Mouse (Mus musculus) midbrain, embryonic 10.5 days (tissue): ENCODE data around the gene Cd37. TPM values are rescaled to one million over a fixed set of nuclear protein-coding genes. Genes with fewer than 3 reads are reported as not detected.

ENCODE experiments used
- DNase-seq: peaks from one replicate; pipeline ENCODE4 v3.0.0-alpha.2; 2017; ENCODE audit warnings: low spot score
- H3K27ac ChIP-seq: fragments of 300-500 bp; sonication (generic); replicated peaks from 2 replicates; pipeline ENCODE4 v1.5.1; 2016; ENCODE audit warnings: mild to moderate bottlenecking
- H3K27me3 ChIP-seq: fragments of 300-500 bp; sonication (generic); 2 replicates; pipeline ENCODE4 v1.6.1; 2016; ENCODE audit warnings: low read depth, mild to moderate bottlenecking; ENCODE audit not compliant: poor library complexity, severe bottlenecking
- H3K36me3 ChIP-seq: fragments of 300-500 bp; sonication (generic); 2 replicates; pipeline ENCODE4 v1.6.1; 2016; ENCODE audit warnings: mild to moderate bottlenecking, moderate library complexity
- H3K4me1 ChIP-seq: fragments of 300-500 bp; sonication (generic); 2 replicates; pipeline ENCODE4 v1.6.1; 2016
- H3K4me3 ChIP-seq: fragments of 300-500 bp; sonication (generic); 2 replicates; pipeline ENCODE4 v1.5.1; 2016; ENCODE audit warnings: mild to moderate bottlenecking, moderate library complexity
- H3K9me3 ChIP-seq: fragments of 300-500 bp; sonication (generic); replicated peaks from 2 replicates; pipeline ENCODE4 v1.6.1; 2016; ENCODE audit warnings: mild to moderate bottlenecking
- WGBS: fragments of 180-500 bp; shearing (Covaris S2); methylation state at CpG from one replicate; pipeline ENCODE4 v1.1.7; 2016; 5-methylcytosine and 5-hydroxymethylcytosine counted together
- polyA plus RNA-seq: library from polyadenylated mRNA; unstranded; fragments of >200 nt; fragmentation: Nextera tagmentation; extraction: Ambion mirVana; gene quantifications from 2 replicates; pipeline ENCODE4 v1.2.1, GENCODE M21; 2016

Cd37 gene
- polyA plus RNA-seq, 1 experiment from 2014 or later: 0.43 TPM

DNA sequence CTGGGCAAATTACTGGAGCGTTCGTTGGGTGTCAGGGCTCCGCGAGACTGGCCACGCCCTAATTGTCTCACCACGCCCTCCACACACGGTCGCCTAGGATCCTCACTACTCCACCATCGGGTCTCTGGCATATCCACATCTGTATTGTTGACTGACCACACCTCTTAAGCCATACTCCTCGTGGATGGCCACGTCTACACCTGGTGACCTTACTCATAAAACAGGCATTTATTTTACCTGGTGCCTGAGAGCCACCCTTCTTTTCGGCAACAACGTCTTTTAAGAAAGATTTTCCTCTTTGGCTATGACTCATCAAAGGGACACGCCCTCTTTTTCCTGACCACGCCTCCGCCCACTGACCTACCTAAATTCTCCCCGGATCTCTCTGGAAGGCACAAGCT lies 27.1 kb downstream of the Cd37 start, which contains the start of gene Dkkl1:
TSS of gene Dkkl1 (minus strand) at position 297 of the 401 bp plus-strand sequence.
- 10% methylated on average over 17 of the region's 17 CpGs for WGBS
- Histone ChIP-seq H3K9me3 (no peaks in the 10 kb centered on the region; the same call in 1 of the 2 replicates), H3K36me3 (no peaks in the 10 kb centered on the region), H3K27ac (no peak within 1 kb of the TSS), H3K27me3 (peaks cover 51% of the 10 kb centered on the region), H3K4me3 (peak within 1 kb of the TSS; percentile 20), H3K4me1 (peaks cover 26% of the 10 kb centered on the region)
- no peak for DNase-seq

DNA sequence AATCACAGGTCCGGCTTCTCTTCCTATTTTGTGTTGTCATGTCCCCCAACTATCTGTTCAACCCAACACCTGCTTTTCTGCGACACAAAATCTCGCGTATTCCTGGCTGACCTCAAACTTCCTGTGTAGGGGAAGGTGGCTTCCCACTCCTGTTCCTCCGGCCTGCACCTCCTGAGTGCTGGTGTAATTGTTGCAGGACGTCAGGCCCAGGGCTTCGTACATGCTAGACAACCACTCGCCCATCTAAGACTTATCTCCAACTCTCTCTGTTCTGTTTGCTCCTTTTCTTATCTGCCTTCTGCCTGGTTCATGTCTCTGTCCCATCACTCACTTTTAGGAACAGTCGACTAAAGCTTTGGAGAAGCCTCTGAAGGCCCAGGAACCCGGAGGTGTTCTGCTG lies 27.8 kb downstream of the Cd37 start:
- Histone ChIP-seq H3K4me1 (peaks cover 21% of the 10 kb centered on the region), H3K27me3 (peaks cover 51% of the 10 kb centered on the region), H3K27ac (no peak overlapping the region), H3K36me3 (no peaks in the 10 kb centered on the region), H3K4me3 (no peak overlapping the region), H3K9me3 (no peaks in the 10 kb centered on the region; the same call in 1 of the 2 replicates)
- 79% methylated on average over 10 of the region's 10 CpGs for WGBS
- no peak for DNase-seq

DNA sequence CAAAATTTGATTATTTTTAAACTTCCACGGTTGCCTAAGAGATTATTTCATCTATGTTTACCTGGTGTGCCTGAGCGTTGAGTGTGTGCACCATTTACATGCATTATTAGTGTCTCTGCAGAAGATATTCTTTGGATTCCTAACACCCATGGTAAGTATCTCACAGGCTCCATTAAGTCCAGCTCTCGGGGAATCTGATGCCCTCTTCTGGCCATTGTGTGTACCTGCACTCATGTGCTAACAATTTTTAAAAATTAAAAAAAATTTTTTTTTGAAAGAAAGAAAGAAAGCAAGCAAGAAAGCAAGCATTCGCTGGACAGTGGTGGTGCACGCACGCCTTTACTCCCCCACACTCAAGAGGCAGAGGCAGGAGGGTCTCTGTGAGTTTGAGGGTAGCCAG lies 30.7 kb downstream of the Cd37 start:
- 77% methylated on average over 6 of the region's 6 CpGs for WGBS
- no peak overlapping the region for H3K4me3 ChIP-seq
- H3K27me3 ChIP-seq: peaks cover 52% of the 10 kb centered on the region
- H3K27ac ChIP-seq: no peak overlapping the region
- H3K9me3 ChIP-seq: no peaks in the 10 kb centered on the region; the same call in 1 of the 2 replicates
- no peaks in the 10 kb centered on the region for H3K36me3 ChIP-seq
- DNase-seq: no peak
- H3K4me1 ChIP-seq: peaks cover 16% of the 10 kb centered on the region

DNA sequence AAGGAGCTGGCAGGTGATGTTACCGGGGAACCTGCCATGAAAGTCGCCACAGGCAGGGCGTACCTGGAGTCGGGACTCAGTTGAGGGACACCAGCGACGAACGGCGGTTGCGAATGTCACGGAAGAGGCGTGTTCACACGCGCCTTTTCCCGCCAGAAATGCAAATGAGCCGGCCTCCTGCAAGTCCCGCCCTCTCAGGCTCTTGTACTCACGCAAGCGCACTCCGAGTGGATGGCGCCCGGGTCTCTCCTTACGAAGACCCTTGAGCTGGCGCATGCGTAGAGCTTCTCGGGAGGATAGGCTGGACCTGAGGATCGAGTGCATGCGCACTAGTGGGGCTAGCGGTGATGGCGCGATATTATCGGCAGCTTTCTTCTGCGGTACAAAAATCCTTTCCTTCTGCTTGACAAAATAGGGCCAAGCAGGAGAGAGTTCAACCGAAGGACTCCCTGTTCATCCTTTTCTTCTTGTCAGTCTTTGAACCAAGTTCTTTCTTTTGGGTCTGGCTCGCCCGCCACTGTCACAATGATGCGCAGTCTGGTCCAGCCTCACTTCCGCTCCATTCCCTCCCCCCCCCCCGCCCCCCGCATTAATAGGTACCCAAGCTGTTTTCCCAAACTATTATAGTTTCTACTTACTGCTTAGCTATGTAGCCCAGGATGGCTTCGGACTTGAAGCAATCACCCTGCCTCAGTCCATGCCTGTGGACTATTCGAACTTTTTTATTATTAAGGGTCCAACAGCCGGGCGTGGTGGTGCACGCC lies 34.4 kb downstream of the Cd37 start, which contains the start of gene Ccdc155:
TSS of gene Ccdc155 (minus strand) at position 513 of the 764 bp plus-strand sequence.
- H3K27ac ChIP-seq: peak within 1 kb of the TSS; percentile 86
- H3K27me3 ChIP-seq: peaks cover 36% of the 10 kb centered on the region
- H3K4me3 ChIP-seq: peak within 1 kb of the TSS; percentile 61
- H3K9me3 ChIP-seq: no peaks in the 10 kb centered on the region; the same call in 1 of the 2 replicates
- peak; percentile 99 for DNase-seq
- WGBS: 9% methylated on average over 44 of the region's 44 CpGs
- H3K36me3 ChIP-seq: no peaks in the 10 kb centered on the region
- H3K4me1 ChIP-seq: peaks cover 8% of the 10 kb centered on the region; the same call in 1 of the 2 replicates

DNA sequence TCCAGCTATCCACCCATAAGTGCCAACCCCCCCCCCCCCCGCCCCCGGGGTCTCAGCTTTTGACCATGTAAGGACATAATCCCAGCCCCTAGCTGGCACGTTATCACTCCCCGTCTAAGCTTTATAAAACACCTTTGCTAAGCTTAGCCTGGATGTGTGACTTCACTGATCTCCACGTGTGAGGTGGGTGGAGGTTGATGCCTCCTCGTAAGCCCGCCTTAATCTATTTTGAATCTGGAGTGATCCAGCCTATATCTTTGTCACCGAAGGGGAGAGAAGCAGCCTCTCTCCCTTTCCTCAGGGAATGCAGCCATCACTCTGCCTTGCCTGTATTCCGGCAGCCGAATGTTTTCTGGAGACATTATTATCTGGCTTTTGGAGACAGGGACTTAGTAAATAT lies 36.3 kb downstream of the Cd37 start:
- H3K4me1 ChIP-seq: peaks cover 18% of the 10 kb centered on the region
- no peak overlapping the region for H3K27ac ChIP-seq
- 60% methylated on average over 10 of the region's 10 CpGs for WGBS
- peaks cover 38% of the 10 kb centered on the region for H3K27me3 ChIP-seq
- H3K9me3 ChIP-seq: no peaks in the 10 kb centered on the region
- no peak for DNase-seq
- H3K36me3 ChIP-seq: no peaks in the 10 kb centered on the region
- no peak overlapping the region for H3K4me3 ChIP-seq

DNA sequence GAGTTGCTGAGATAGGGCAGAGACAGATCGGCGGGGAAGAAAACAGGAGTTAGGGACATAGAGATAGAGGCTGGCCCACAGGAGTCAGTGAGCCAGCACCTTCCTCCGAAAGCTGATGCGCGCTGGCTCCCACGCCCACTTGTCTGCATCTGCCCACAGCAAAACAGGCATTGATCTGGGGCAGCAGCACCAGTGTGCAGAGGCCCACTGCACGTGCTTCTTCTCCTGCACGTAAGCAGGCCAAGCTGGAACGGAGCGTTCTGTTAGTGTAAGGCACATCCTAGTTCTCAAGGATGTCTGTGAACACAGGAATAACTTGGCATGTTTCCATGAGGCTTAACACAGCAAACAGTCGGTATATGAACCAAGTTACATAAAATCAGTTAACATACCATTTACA lies 40.0 kb downstream of the Cd37 start:
- DNase-seq: no peak
- H3K4me1 ChIP-seq: peaks cover 30% of the 10 kb centered on the region
- 84% methylated on average over 11 of the region's 11 CpGs for WGBS
- no peak overlapping the region for H3K27ac ChIP-seq
- peaks cover 58% of the 10 kb centered on the region for H3K27me3 ChIP-seq
- H3K36me3 ChIP-seq: no peaks in the 10 kb centered on the region
- H3K4me3 ChIP-seq: no peak overlapping the region
- H3K9me3 ChIP-seq: no peaks in the 10 kb centered on the region

DNA sequence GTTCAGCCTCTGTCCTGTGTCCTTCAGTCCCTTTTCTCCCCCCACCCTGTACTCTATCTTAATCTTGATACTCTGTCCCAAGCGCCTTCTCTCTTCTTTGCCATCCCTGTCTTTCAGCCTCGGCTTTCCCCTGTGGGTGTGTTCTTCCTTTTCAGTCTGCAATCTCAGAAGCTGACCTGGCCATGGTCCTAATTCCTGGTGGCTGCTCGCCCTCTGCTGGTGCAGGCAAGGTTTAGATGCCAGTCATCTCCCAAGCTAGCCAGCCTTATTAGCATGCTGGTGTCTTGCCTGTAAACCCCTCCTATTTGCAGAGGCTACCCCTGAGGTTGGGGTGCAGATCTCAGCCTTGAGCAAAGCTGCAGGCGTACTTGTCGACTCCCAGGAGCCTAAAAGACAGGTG lies 40.5 kb downstream of the Cd37 start:
- WGBS: 14% methylated on average over 5 of the region's 5 CpGs
- Histone ChIP-seq H3K27me3 (peaks cover 58% of the 10 kb centered on the region), H3K4me1 (peaks cover 35% of the 10 kb centered on the region), H3K36me3 (no peaks in the 10 kb centered on the region), H3K27ac (0 out of 2 replicates have a peak overlapping the region, but pooled peaks have one; percentile 23), H3K4me3 (no peak overlapping the region), H3K9me3 (no peaks in the 10 kb centered on the region)
- DNase-seq: peak; percentile 68

DNA sequence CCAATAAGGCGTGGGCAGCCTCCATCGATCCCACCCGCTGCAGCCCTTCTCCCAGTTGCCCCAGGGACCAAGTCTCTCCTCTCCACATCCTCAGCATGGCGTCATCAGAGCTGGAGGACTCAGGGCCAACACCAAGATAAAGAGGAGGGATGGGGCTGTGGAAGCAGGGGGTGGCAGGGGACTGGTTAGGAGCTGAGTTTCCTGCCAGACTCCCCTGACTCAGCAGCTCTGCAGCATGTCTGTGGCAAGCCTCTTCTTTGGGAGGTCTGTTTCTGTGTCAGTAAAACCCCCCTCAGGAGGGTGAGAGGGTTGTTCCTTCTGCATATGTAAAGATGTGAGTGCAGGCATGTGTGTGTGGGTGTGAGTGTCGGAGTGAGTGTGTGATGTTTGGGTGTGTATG lies 41.9 kb downstream of the Cd37 start:
- no peaks in the 10 kb centered on the region for H3K9me3 ChIP-seq
- 74% methylated on average over 5 of the region's 5 CpGs for WGBS
- H3K27ac ChIP-seq: no peak overlapping the region
- no peaks in the 10 kb centered on the region for H3K36me3 ChIP-seq
- DNase-seq: no peak
- H3K27me3 ChIP-seq: peaks cover 53% of the 10 kb centered on the region
- H3K4me1 ChIP-seq: peaks cover 42% of the 10 kb centered on the region
- no peak overlapping the region for H3K4me3 ChIP-seq

DNA sequence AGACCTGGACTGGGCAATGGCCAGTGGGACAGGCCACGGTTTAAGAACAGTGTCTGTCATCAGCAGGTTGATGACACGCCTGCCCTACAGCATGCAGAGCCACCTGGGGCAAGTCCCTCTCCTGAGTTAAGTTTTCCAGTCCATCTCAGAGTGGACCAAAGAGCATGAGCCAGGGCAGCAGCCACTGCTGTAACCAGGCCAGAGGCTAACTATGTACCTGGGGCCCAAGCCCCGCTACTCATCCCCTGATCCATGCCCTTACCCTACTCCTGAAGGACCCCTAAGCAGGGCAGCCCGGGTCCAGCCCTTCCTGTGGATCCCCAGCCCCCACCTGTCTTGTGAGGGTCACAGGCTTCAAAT lies 42.8 kb downstream of the Cd37 start:
- 85% methylated on average over 4 of the region's 4 CpGs for WGBS
- Histone ChIP-seq H3K9me3 (no peaks in the 10 kb centered on the region), H3K27ac (peak overlapping the region; percentile 2; the same call in 1 of the 2 replicates), H3K4me3 (no peak overlapping the region), H3K4me1 (peaks cover 49% of the 10 kb centered on the region), H3K36me3 (no peaks in the 10 kb centered on the region), H3K27me3 (peaks cover 61% of the 10 kb centered on the region)
- DNase-seq: no peak

DNA sequence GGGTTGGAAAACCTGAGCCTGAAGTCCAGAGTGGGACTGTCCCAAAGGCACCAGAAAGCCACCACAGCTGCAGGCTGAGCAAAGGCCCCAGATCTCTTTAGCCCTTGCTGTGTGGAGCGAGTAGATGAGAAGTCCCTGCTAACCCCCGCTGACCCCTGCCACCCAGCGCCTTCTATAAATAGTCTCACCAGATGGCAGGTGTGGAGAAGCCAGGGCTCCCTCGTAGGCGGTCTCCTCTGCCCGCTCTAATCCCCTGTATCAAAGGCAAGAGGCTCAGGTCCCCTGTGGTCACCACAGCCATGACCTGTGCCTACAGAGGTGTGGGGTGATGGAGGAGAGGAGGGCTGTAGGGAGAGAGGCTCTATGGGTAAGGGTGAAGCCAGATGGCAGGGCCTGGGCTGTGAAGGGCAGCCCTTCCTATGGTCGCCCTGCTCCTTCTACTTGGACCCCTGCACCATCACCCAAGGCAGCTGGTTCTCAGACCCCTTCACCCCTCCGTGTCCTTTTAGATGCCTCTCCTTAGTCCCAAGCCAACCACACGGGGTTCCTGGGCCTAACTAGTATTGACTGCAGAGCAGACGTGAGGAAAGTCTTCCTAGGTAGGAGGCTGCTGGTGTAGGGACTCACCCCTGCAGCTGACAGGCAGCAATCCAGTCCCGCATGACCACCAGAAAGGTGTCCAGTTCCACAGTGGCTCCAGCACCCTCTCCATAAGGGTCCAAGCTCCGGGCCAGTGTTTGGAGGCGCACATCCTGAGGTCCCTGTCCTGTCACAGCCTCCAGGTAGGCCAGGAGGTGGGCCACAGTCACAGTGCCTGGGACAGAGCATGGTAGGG lies 43.4 kb downstream of the Cd37 start:
- Histone ChIP-seq H3K4me3 (no peak overlapping the region), H3K27me3 (peaks cover 62% of the 10 kb centered on the region), H3K36me3 (no peaks in the 10 kb centered on the region), H3K4me1 (peaks cover 52% of the 10 kb centered on the region), H3K9me3 (no peaks in the 10 kb centered on the region), H3K27ac (peak overlapping the region; percentile 2)
- no peak for DNase-seq
- WGBS: 58% methylated on average over 13 of the region's 13 CpGs

DNA sequence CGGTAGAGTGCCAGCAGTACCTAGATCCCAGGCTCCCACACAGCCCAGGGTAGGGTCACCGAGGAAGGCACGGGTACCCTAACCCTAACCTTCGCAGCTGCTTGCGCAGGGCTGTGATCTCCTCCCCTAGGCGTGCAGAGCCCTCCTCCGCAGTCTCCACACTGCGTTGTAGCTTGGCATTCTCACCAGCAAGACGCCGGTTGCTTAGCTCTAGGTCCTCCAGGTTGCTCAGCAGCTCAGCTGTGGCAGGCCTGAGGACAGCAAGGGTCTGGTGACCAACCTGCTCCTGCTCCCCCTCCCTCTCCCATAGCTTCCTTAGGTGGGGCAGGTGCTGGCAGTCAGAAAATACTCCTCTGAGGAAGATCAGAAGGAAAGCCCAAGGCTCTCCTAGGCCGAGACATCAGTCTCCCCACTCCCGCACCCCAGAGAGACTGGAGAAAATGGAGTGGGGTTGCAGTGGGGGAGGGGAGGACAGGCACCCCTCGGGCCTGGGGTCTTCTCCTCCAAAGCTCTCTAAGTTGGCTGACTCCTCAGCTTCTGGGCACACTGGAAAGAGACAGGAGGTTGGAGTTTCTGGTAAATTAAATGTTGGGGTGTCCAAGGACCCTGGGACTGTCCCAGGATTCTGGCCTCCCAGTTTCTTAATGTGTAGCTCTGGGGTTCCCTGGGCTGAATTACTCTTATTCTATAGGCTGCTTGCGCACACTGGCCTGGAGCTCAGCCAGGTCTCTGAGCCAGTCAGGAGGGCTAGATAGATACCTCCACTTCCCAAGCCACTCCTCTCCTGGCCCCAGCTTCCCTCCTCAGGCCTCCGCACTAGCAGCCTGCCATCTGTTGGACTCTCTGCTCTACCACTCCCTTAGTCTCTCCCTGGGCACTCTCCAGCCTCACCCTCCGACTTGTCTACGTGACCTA lies 44.8 kb downstream of the Cd37 start:
- Histone ChIP-seq H3K36me3 (no peaks in the 10 kb centered on the region), H3K4me1 (peaks cover 52% of the 10 kb centered on the region)

DNA sequence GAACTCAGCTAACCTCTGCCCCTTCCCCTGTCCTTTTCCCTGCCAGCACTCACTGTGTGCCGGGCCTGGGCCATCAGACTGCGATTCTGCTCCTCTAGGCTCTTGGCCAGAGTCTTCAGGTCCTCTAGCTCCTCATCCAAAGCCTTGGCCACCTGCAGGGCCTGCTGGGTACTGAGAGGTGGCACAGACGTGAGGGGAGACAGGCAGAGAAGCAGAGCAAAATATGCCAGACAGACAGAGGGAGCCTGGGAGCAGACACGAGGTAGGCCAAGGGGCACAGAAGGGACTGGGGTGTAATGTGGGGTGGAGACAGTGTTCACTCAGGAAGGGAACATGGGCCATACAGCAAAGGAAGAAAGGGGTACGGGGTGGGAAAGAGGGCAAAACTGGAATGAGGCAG lies 45.5 kb downstream of the Cd37 start:
- Histone ChIP-seq H3K36me3 (no peaks in the 10 kb centered on the region), H3K4me3 (no peak overlapping the region), H3K4me1 (peaks cover 46% of the 10 kb centered on the region), H3K27me3 (peaks cover 70% of the 10 kb centered on the region), H3K27ac (no peak overlapping the region), H3K9me3 (no peaks in the 10 kb centered on the region)
- no peak for DNase-seq
- WGBS: 62% methylated on average over 5 of the region's 5 CpGs

More for the DNA sequence above, 44.8 kb downstream of the Cd37 start:
- 69% methylated on average over 17 of the region's 17 CpGs for WGBS
- no peak for DNase-seq
- Histone ChIP-seq H3K27me3 (peaks cover 67% of the 10 kb centered on the region), H3K4me3 (no peak overlapping the region), H3K27ac (no peak overlapping the region; the same call in 1 of the 2 replicates), H3K9me3 (no peaks in the 10 kb centered on the region)
